Mouse (Mus musculus) cerebellum, postnatal 36 days (tissue): Measurements from ENCODE around the gene Cdh22.
A peak's percentile ranks its signal among the peaks of the same experiment; 100 is the strongest.

Experiments
- DNase-seq, 2 experiments: peaks; one replicate each; pipeline ENCODE4 v3.0.0; 2021 to 2022; ENCODE audit warnings: mixed read lengths in 2 of 2

Gene Cdh22

DNA sequence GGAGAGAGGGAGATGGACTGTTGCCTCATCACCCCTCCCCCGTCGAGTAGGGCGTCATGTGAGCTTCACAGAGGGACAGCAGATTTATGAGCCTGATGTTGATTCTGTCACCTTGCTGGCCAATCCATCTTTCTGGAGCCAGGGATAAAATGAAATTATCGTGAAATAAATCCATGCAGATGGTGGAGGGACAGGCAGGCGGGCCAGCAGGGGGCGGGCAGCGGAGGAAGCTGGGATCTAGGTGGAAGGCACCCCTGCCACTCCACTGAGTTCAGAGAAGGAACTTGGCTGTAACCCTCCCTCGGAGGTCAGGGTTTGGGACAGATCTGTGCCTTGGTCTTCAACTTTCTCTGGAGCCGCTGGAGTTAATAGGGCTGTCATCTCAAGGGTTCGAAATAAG, 156.0 kb downstream of the Cdh22 start:
- DNase-seq: no peak

DNA sequence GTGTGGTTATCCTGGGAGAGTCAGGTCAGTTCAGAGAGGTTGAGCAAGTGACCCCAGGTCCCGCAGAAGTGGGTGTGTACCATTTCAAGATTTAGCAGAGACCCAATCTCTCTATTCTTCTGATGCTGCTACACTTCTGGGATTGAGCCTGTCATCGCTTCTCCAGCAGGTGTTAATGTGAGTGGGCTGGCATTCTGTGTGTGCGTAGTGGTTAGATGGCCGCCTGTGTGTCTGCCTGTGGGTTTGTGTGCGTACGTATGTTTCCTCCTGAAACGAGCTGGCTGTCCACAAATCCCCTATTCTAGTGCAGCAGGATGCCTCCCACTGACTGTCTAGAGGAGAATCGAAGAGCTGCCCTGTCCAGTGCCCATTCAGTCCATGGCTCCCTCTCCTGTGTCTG, 156.6 kb downstream of the Cdh22 start:
- DNase-seq: no peak

DNA sequence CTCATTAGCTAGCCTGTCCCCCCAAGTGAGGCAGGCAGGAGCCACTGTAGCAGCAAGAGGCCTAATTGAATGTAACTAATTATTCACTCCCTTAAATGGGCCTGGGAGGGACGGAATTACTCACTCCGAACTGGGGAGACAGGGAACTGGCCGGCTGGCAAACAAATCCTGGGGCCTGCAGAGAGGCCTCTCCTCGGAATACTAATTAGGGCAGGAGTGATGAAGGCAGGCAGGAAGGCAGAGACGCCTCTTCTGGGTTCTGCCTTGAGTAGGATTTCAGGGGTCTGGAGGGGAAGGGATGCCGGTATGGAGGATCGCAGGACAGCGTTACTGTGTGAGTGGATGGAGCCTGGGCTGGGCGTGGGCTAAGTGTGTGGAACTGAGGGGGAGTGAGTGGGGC, 157.6 kb downstream of the Cdh22 start:
- DNase-seq: no peak

DNA sequence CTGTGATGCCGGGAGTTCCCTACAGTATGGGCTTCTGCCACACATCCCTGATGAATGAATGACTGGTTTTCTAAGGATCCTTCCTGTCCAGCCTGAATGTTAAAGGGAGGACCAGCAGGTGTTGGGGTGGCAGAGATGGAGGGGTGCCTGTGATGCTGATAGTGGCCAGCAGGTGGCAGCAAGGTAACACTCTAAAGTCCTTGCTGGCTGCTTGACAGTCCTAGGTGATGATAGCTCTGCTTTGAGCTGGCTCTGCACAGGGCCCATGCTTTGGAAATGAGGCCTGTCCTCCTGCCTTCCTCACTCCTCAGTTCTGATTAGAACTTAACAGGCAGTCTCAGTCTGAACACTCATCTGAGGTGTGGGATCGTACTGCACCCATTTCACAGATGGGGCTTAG, 159.7 kb downstream of the Cdh22 start:
- DNase-seq: peak; percentile 93 to 96

DNA sequence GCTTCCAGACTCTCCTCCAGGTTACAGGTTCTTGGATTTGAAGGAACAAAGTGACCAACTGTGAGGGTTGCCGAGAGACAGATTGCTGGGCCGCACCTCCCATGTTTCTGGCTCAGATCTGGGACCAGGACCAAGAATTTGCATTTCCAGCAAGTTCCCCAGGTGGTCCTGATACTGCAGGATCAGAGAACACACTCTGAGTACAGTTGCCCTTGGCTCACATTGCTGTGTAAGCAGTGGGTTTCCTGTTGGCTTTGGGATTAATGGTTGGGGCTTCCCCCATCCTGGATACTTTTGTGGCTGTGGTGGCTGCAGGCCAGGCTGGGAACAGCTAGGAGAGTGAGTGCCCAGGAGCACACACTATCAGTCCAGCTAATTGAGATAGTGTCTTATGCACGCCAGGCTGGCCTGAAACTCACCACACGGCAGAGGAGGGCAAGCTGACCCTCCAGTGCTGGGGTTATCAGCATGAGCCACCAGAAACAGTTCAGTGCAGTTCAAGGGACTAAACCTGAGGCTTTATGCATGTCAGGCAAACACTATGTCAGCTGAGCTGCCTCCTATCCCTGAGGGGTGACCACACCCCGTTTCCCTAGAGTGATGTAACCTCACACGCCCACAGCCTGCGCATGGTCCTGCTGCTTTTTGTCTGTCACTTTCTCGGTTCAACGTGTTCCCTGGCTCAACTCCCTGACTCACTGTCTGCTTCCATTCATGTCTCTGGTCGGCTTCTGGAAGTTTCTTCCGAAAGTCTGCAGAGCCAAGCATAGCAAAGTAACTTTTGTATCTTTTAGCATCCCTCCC, 160.4 kb downstream of the Cdh22 start:
- peak; percentile 81 to 87 for DNase-seq

DNA sequence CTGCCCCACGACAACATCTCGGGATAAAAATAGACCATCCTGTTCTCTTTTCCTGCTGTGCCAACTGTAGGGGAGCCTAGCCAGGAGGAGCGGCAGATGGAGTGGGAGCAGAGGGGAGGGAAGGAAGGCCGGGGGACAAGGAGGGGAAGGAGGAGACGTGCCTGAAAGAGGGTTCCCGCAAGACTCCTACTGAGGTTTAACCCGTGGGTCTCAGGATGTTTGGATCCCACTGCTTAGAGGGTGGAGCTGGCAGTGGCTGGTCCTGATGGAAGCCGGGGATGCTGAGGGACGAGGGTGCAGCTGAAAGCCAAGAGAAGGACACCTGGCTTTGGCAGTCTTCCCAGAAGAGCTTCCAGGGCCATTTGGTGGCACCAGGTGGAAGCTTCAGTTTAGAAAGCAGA, 161.3 kb downstream of the Cdh22 start:
- peak; percentile 86 to 91 for DNase-seq

DNA sequence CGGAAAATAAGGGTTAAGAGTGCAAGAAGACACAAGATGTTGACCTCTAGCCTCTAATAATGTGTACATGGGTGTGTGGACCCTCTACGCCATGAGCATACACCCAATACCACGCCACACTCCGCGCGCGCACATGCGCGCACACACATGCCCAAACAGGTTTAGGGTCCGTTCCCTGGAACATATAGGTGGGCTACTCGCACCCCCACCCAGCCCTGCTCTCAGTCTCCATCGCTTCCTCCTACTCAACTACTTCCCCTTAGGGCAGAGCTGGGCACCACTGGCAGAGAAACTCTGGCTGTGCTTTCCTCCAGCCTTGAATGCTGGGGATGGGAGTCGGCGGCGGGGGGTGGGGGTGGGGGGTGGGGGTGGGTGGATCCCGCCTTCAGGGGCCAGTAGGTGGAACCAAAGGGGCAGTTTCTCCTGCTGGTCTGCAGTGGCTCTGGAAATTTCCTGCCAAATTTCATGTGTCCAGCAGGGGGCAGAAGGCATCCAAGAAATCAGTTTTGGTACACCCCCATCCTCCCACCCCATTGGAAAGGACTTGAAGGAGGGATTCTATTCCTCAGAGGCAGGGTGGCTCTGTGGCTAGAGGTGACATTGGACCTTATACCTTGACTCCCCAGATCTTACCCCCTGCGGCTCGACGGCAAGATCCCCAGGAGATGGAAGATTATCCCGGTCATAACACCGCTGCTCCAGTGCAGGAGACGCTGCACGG, 164.4 kb downstream of the Cdh22 start:
- peak; percentile 85 to 88 for DNase-seq

DNA sequence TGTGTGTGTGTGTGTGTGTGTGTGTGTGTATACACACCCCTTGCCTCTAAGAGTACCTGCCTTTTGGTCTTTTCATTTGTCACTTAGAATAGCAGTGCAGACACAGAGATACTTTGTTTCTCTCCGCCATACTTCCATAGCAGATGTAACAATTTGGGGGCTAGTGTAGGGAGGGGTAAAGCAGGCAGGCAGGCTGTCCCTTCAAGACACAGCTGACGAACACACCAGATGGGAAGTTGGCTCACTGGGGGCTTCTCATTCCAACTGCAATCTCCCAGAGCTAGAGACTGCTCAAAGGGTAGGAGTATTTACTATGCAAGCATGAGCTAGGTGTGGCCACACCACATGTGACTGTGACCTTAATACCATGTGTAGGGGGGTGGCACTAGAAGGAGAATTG, 165.8 kb downstream of the Cdh22 start:
- no peak for DNase-seq

DNA sequence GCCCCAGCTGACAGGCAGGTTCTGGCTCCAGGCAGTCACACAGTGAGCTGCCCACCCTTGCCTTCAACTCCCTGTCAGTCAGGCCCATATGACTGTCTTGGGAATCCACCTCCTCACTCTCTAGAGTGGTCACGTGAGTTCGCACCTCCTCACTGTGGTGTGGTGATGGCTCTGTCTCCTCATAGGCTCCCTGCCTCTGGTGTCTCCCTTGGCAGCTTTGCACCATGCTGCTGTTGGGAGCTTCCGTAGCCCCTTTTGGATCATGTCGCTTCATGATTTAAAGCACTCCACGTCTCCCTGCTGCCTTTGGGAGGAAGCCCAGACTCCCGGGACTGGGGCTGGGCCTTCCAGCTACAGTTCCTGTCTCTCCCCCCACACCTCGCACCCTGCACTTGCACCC, 170.2 kb downstream of the Cdh22 start:
- no peak for DNase-seq

DNA sequence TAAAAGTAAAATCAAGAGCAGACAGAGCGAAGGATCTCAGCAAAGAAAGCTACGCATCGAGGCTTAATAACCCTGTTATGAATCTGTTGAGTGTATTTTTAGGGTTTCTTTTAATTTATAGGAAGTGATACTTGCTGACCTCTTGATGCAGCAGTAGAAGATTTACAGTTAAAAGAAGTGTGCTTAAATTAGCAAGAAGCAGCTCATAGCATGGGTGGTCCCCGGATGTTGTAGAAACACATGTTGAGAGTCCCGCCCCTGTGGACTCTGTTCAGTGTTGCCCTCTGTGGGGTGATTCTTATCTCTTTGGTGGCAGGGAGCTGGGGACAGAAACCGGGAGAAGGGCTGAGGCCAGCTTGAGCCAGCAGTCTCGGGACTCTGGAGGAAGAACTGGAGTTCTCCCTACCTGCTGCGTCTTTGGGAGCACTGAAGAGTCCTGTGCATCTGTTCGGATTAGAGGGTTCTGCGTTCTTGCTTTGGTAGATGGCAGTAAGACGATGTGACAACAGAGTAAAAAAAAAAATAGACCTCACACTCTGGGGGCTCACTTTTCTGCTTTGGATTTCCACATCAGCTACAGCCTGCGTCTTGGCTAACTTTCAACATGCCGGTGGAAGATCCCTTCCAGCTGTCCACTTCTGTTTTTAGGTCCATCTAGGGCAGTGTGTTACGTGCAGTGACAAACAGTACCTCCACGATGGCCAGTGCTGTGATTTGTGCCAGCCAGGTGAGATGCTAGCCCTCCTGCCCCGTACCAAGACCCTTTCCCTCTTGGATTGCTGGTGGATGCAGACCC, 172.8 kb downstream of the Cdh22 start:
- no peak for DNase-seq
